Mouse (Mus musculus) layer of hippocampus, postnatal 10 days (tissue): ENCODE measurements around the gene Lrrc8c. TPM values are rescaled to one million over a fixed set of nuclear protein-coding genes. Genes with fewer than 3 reads are reported as not detected.
"Not testable (repeated sequence)": the region's sequence is repeated elsewhere in the genome, so short reads cannot be mapped to it uniquely, and the experiment has no call there.

ENCODE experiments used
- DNase-seq, 2 experiments: peaks; one replicate each; pipeline ENCODE4 v3.0.0; 2021; ENCODE audit warnings: low spot score in 2 of 2
- total RNA-seq, 2 experiments: library from RNA; stranded (reverse); gene quantifications; 2 replicates each; pipeline ENCODE4 v1.2.3; 2021

Gene Lrrc8c
- total RNA-seq, 2 experiments from 2014 or later, result 24.6 to 26.1 TPM

GRCm38 (mm10) chr5:105629955-105630354 is 110.8 kb downstream of the Lrrc8c start:
- DNase-seq, result no peak

GRCm38 (mm10) chr5:105632066-105632465 is 112.9 kb downstream of the Lrrc8c start:
- DNase-seq, result no peak

DNA sequence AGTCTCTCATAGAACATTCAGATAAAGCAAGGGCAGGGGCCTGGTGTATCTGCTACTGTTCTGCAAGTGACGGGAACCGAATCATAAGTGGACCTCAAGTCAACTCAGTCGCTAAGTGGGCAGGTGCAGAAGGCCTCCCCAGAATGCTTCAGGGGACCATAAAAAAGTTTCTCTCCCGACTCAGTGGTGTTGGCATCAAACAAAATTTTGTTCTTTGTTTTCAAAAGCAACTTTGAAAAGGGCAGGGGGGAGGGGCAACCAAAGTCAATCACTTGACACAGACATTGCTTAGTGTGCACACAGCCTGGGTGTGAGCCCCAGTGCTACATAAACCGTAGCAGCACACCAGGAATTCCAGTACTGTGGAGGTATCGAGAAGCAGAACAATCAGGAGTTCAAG is 116.4 kb downstream of the Lrrc8c start:
- no peak for DNase-seq

- DNase-seq, result no peak
Measured at GRCm38 (mm10) chr5:105636484-105637191, 117.5 kb downstream of the Lrrc8c start.

GRCm38 (mm10) chr5:105638266-105638665 is 119.1 kb downstream of the Lrrc8c start:
- not testable (repeated sequence) for DNase-seq

DNA sequence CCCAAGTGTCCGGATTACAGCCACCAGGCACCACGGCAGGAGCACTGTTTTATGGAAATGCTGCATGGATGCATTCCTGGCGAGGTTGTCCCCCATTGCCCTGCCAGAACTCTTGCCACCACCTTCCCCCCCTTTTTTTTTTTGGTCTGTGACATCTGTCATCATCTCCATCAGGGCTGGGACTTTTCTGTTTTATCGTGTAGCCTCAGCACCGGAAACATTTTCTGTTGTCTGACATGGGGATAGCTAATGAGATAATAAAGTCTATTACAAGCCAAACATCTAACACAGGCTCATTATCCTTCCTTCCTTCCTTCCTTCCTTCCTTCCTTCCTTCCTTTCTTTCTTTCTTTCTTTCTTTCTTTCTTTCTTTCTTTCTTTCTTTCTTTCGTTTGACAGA is 119.7 kb downstream of the Lrrc8c start:
- DNase-seq, result no peak

GRCm38 (mm10) chr5:105639363-105639762 is 120.2 kb downstream of the Lrrc8c start:
- no peak for DNase-seq

- no peak for DNase-seq
Measured at GRCm38 (mm10) chr5:105642517-105642916, 123.3 kb downstream of the Lrrc8c start.

DNA sequence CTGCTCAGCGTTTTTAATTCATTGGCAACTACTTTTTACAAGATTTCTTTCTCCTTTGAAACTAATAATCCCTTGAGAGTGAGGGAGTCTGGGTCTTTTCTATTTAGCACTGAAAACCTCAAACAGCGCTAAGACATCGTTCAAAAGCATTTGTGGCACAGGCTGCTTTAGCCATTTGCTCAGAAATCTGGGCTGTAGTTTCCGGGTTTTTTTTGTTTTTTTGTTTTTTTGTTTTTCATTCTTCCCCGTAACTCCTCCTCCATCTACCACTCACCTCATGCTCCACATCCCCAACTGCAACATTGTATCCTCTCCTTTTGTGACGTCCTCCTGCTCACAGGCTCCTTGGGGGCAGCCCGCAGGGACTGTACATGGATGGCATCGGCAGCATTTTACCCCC is 124.1 kb downstream of the Lrrc8c start:
- DNase-seq, result no peak

DNA sequence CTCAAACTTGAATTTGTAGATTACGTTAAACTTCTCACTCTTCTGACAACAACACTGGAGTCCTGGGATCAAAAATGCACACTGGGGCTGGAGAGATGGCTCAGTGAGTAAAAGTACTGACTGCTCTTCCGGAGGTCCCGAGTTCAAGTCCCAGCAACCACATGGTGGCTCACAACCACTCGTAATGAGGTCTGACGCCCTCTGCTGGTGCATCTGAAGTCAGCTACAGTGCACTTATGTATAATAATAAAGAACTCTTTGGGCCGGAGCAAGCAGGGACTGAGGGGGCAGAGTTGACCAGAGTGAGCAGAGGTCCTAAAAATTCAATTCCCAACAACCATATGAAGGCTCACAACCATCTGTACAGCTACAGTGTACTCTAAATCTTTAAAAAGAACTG is 125.0 kb downstream of the Lrrc8c start:
- no peak for DNase-seq

GRCm38 (mm10) chr5:105647094-105647493 is 127.9 kb downstream of the Lrrc8c start:
- no peak for DNase-seq

DNA sequence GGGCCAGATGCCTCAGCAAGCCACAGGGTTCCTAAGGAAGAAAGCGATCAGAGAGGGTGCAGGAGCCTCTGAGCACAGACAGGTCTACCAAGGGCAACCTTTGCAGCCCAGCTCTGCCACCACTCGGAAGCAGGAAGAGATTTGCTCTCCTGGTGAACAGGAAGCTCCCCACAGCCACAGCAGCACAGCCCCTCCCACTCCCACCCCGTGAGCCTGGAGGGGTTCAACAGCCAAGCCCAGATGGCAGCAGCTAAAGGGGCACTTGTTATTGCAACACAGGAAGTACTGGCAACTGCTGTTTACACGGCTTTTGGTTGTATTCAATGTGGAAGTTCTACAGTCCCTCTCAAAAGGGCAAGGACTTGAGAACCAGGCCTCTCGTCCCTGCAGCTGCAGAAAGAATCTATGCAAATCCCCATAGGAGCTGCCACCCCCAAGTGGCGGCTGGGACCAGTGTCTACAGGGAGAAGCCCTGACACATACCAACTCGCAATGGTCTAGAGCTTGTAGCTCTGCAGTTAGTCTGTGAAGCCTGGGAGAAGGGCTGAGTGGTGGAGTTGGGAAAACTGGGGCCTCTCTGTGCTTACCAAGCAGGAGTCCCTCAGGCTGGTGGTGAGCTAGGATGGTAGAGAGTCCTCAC is 129.6 kb downstream of the Lrrc8c start:
- peak; percentile 33 to 44 for DNase-seq

DNA sequence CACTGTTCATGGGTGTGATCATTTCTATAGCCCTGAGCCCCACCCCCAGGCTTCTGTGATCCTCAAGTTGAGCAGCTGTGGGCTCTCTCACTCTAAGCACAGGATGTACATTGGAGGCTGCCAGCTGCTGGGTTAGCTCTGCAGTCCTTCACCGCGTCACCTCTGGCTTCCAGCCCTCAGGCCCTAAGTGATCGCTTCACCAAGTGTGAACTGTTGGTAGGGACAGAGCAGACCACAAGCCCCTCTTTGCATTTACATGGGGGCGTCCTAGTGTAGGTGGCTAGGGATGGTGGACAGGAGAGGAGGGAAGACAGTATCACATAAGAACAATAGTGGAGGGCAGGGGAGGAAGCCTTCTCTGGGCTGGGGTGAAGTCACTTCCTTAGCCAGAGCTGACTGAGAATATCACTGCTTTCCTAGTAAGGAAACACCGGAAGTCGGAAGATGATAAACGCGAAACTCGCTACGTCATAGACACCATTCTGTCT is 130.4 kb downstream of the Lrrc8c start:
- DNase-seq, result no peak

DNA sequence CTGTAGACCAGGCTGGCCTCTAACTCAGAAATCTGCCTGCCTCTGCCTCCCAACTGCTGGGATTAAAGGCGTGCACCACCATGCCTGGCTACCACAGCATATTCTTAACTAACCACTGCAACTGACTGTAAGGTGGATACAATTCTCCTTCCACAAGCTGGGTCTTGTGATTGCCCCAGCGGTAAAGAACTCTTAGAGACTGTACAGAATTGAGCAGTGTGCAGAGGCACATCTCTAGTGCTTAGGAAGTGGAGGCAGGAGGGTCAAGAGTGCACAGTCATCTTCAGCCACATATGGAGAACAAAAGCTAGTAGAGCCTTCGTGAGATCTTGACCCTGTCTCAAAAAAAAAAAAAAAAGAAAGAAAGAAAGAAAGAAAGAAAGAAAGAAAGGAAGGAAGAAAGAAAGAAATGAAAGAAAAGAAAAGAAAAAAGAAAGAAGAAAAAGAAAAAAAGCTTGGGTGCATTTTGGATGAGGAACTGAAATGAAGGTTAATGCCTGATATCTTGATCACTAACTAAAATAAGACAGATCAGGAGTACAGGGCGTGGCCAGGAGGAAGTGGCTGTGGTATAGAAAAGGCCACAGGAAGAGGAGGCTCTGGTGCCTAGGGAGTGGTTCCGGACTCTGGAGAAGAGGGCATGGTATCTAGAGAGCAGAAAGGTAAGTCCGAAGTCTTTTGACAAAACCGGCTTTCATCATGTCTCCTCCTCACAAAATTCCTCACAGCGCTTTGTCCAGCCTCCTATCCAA is 131.7 kb downstream of the Lrrc8c start:
- DNase-seq, result no peak

- DNase-seq, result no peak
Measured at GRCm38 (mm10) chr5:105651561-105651991, 132.4 kb downstream of the Lrrc8c start.

- peak; percentile 88 to 90 for DNase-seq
Measured at GRCm38 (mm10) chr5:105654237-105655063, 135.3 kb downstream of the Lrrc8c start.

- peak in 1 of 2 experiments; percentile 13 for DNase-seq
Measured at GRCm38 (mm10) chr5:105655100-105655734, 136.0 kb downstream of the Lrrc8c start.

DNA sequence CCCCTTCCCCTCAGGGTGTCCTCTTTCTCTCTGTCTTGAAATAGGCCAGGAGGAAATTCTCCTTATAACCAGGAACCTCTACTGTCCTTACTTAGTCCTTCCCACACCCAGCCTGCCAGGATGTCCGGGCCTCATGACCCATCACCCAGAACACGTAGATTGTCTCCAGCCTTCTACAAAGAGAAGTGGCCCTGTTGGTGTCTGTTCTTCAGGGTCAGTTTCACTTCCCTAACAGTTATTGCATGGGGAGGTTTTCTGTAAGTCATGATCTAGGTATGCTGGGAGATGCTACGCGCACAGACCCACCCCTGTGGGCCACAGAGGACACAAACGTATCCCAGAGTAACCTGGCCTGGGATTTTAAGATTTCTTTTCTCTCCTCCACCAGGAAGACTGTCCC is 142.7 kb downstream of the Lrrc8c start:
- DNase-seq, result no peak
